Mouse (Mus musculus) neural tube, embryonic 11.5 days (tissue): ENCODE data around the gene Csf1. TPM values are rescaled to one million over a fixed set of nuclear protein-coding genes. Genes with fewer than 3 reads are reported as not detected.

ENCODE experiments used
- ATAC-seq: fragments of 200-750 bp; cut with Nextera tagmentation; 2 replicates; pipeline ENCODE4 v1.8.0; 2017; ENCODE audit warnings: moderate number of reproducible peaks, mild to moderate bottlenecking, moderate TSS enrichment, moderate library complexity; ENCODE audit not compliant: insufficient read depth, low FRiP score, low TSS enrichment
- DNase-seq: peaks from one replicate; pipeline ENCODE4 v3.0.0-alpha.2; 2015; ENCODE audit warnings: low spot score
- H3K27ac ChIP-seq: fragments of 300-500 bp; sonication (generic); 2 replicates; pipeline ENCODE4 v1.5.1; 2014; ENCODE audit warnings: low read depth, mild to moderate bottlenecking, low read length
- H3K27me3 ChIP-seq: fragments of 300-500 bp; sonication (generic); 2 replicates; pipeline ENCODE4 v1.6.1; 2014; ENCODE audit warnings: mild to moderate bottlenecking, low read length, mixed read lengths; ENCODE audit not compliant: control insufficient read depth, insufficient read depth
- H3K36me3 ChIP-seq: fragments of 300-500 bp; sonication (generic); 2 replicates; pipeline ENCODE4 v1.6.1; 2014; ENCODE audit warnings: mild to moderate bottlenecking, low read length, moderate library complexity, mixed read lengths; ENCODE audit not compliant: control insufficient read depth, insufficient read depth
- H3K4me1 ChIP-seq: fragments of 300-500 bp; sonication (generic); 2 replicates; pipeline ENCODE4 v1.6.1; 2014; ENCODE audit warnings: low read length, mixed read lengths; ENCODE audit not compliant: control insufficient read depth, insufficient read depth
- H3K4me2 ChIP-seq: fragments of 300-500 bp; sonication (generic); 2 replicates; pipeline ENCODE4 v1.6.1; 2014; ENCODE audit warnings: low read depth, mild to moderate bottlenecking, moderate library complexity
- H3K4me3 ChIP-seq: fragments of 300-500 bp; sonication (generic); 2 replicates; pipeline ENCODE4 v1.5.1; 2014; ENCODE audit warnings: low read depth, low read length
- H3K9ac ChIP-seq: fragments of 300-500 bp; sonication (generic); 2 replicates; pipeline ENCODE4 v1.6.1; 2014; ENCODE audit warnings: mild to moderate bottlenecking, low read length
- H3K9me3 ChIP-seq: fragments of 300-500 bp; sonication (generic); 2 replicates; pipeline ENCODE4 v1.6.1; 2016; ENCODE audit warnings: low read length; ENCODE audit not compliant: control insufficient read depth
- WGBS: fragments of 180-500 bp; shearing (Covaris S2); extraction: QIAGEN DNeasy Blood & Tissue Kit; methylation state at CpG from one replicate; pipeline ENCODE4 v1.1.7; 2014; 5-methylcytosine and 5-hydroxymethylcytosine counted together
- polyA plus RNA-seq: library from polyadenylated mRNA; unstranded; fragments of >200 nt; fragmentation: Nextera tagmentation; extraction: Ambion mirVana; gene quantifications from 2 replicates; pipeline ENCODE4 v1.2.1, GENCODE M21; 2014

Gene Csf1
- polyA plus RNA-seq, 1 experiment from 2014 or later, result 6.0 TPM

GRCm38 (mm10) chr3:107707239-107707638 lies 53.0 kb downstream of the Csf1 start:
- Histone ChIP-seq H3K9me3 (no peaks in the 10 kb centered on the region), H3K4me3 (no peak overlapping the region), H3K27me3 (no peaks in the 10 kb centered on the region; the same call in 1 of the 2 replicates), H3K4me2 (no peak overlapping the region), H3K27ac (no peak overlapping the region), H3K9ac (no peak overlapping the region), H3K36me3 (no peaks in the 10 kb centered on the region), H3K4me1 (no peaks in the 10 kb centered on the region)
- no peak for DNase-seq
- ATAC-seq, result no peak
- 93% methylated on average over 4 of the region's 4 CpGs for WGBS

- DNase-seq, result no peak
- Histone ChIP-seq H3K36me3 (no peaks in the 10 kb centered on the region), H3K4me3 (no peak overlapping the region), H3K4me1 (no peaks in the 10 kb centered on the region), H3K9ac (no peak overlapping the region), H3K4me2 (no peak overlapping the region), H3K9me3 (no peaks in the 10 kb centered on the region), H3K27ac (no peak overlapping the region), H3K27me3 (no peaks in the 10 kb centered on the region; the same call in 1 of the 2 replicates)
- ATAC-seq, result no peak
- 45% methylated on average over 2 of the region's 2 CpGs for WGBS
These were observed 54.1 kb downstream of the Csf1 start for GRCm38 (mm10) chr3:107706164-107706563.

GRCm38 (mm10) chr3:107704371-107704705 lies 55.9 kb downstream of the Csf1 start:
- H3K4me2 ChIP-seq, result no peak overlapping the region
- no peak overlapping the region for H3K9ac ChIP-seq
- no peaks in the 10 kb centered on the region for H3K9me3 ChIP-seq
- H3K27me3 ChIP-seq, result no peaks in the 10 kb centered on the region; the same call in 1 of the 2 replicates
- H3K27ac ChIP-seq, result no peak overlapping the region
- H3K4me1 ChIP-seq, result no peaks in the 10 kb centered on the region
- 97% methylated on average over 1 of the region's 1 CpGs for WGBS
- ATAC-seq, result no peak
- no peaks in the 10 kb centered on the region for H3K36me3 ChIP-seq
- DNase-seq, result no peak
- no peak overlapping the region for H3K4me3 ChIP-seq

- no peaks in the 10 kb centered on the region for H3K4me1 ChIP-seq
- H3K9ac ChIP-seq, result no peak overlapping the region
- H3K27ac ChIP-seq, result no peak overlapping the region
- H3K36me3 ChIP-seq, result no peaks in the 10 kb centered on the region
- no peak overlapping the region for H3K4me3 ChIP-seq
- ATAC-seq, result no peak
- H3K27me3 ChIP-seq, result no peaks in the 10 kb centered on the region; the same call in 1 of the 2 replicates
- no peak for DNase-seq
- H3K4me2 ChIP-seq, result no peak overlapping the region
- H3K9me3 ChIP-seq, result no peaks in the 10 kb centered on the region
- WGBS, result 77% methylated on average over 7 of the region's 7 CpGs
These were observed 56.4 kb downstream of the Csf1 start for GRCm38 (mm10) chr3:107703675-107704370.

- no peak overlapping the region for H3K9ac ChIP-seq
- no peak for DNase-seq
- H3K27me3 ChIP-seq, result no peaks in the 10 kb centered on the region; the same call in 1 of the 2 replicates
- no peak for ATAC-seq
- H3K4me2 ChIP-seq, result no peak overlapping the region
- H3K27ac ChIP-seq, result no peak overlapping the region
- H3K36me3 ChIP-seq, result no peaks in the 10 kb centered on the region
- WGBS, result 82% methylated on average over 1 of the region's 1 CpGs
- no peaks in the 10 kb centered on the region for H3K4me1 ChIP-seq
- H3K4me3 ChIP-seq, result no peak overlapping the region
- H3K9me3 ChIP-seq, result no peaks in the 10 kb centered on the region
These were observed 58.4 kb downstream of the Csf1 start for GRCm38 (mm10) chr3:107701767-107702394.

- no peaks in the 10 kb centered on the region; the same call in 1 of the 2 replicates for H3K27me3 ChIP-seq
- no peak for DNase-seq
- no peak overlapping the region for H3K9ac ChIP-seq
- 81% methylated on average over 2 of the region's 2 CpGs for WGBS
- H3K4me1 ChIP-seq, result no peaks in the 10 kb centered on the region
- no peak overlapping the region for H3K27ac ChIP-seq
- no peak overlapping the region for H3K4me2 ChIP-seq
- no peaks in the 10 kb centered on the region for H3K9me3 ChIP-seq
- no peaks in the 10 kb centered on the region for H3K36me3 ChIP-seq
- ATAC-seq, result no peak
- H3K4me3 ChIP-seq, result no peak overlapping the region
These were observed 59.6 kb downstream of the Csf1 start for GRCm38 (mm10) chr3:107700625-107701024.

GRCm38 (mm10) chr3:107696910-107697309 lies 63.4 kb downstream of the Csf1 start:
- Histone ChIP-seq H3K27me3 (no peaks in the 10 kb centered on the region), H3K9ac (peak overlapping the region; percentile 28; the same call in 1 of the 2 replicates), H3K4me2 (peak overlapping the region; percentile 74; the same call in 1 of the 2 replicates), H3K4me3 (peak overlapping the region; percentile 77; the same call in 1 of the 2 replicates), H3K9me3 (no peaks in the 10 kb centered on the region), H3K36me3 (no peaks in the 10 kb centered on the region), H3K27ac (no peak overlapping the region), H3K4me1 (peaks cover 10% of the 10 kb centered on the region)
- DNase-seq (no peak), ATAC-seq (peak; percentile 18; the same call in 1 of the 2 replicates)
- WGBS, result 30% methylated on average over 3 of the region's 3 CpGs

- WGBS, result under 1% methylated on average over 78 of the region's 93 CpGs
- peak within 1 kb of the TSS; percentile 86 for H3K27ac ChIP-seq
- H3K4me1 ChIP-seq, result peaks cover 10% of the 10 kb centered on the region
- ATAC-seq, result peak; percentile 98
- peak; percentile 98 for DNase-seq
- peak within 1 kb of the TSS; percentile 93 for H3K9ac ChIP-seq
- no peaks in the 10 kb centered on the region for H3K27me3 ChIP-seq
- peak within 1 kb of the TSS; percentile 74 for H3K4me2 ChIP-seq
- H3K4me3 ChIP-seq, result peak within 1 kb of the TSS; percentile 77
- no peaks in the 10 kb centered on the region for H3K36me3 ChIP-seq
- H3K9me3 ChIP-seq, result no peaks in the 10 kb centered on the region
These were observed 64.1 kb downstream of the Csf1 start, which contains the start of gene Ahcyl1 for GRCm38 (mm10) chr3:107695948-107696881. Gene Ahcyl1 (minus strand): TSS chr3:107696560.
